Mouse (Mus musculus) lung, postnatal 0 days (tissue): ENCODE data around the gene Snapc5.

Source experiments
- CTCF ChIP-seq: IDR thresholded peaks from 2 replicates; pipeline ENCODE4 v1.5.1; 2016; ENCODE audit warnings: antibody characterized with exemption, mild to moderate bottlenecking
- EP300 ChIP-seq: IDR thresholded peaks from 2 replicates; pipeline ENCODE4 v1.6.1; 2016; ENCODE audit warnings: antibody characterized with exemption, mild to moderate bottlenecking, control low read depth

DNA sequence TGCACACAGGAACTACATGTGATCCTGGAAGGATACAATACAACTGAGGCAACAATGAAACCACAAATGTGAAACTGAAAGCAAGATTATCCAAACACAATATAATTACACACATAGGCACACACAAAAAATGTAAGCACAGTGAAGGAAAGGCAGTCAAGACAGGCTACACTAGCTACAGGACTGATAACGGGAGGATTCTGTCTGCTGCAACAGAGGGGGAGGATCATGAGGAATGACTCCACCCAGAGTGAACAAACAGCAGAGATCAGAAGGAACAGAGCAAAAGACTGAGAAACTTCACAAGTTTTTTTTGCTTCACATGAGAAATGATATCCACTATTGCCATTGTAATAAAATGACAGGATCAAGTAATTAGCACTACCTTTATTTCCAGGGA lies 22.4 kb upstream of the Snapc5 start:
- no peak for TF ChIP-seq CTCF
- TF ChIP-seq EP300, result no peak
